Mouse (Mus musculus) cerebellum, postnatal 25 days (tissue): ENCODE results near the gene Dhx37.
"Not testable (repeated sequence)": the region's sequence is repeated elsewhere in the genome, so short reads cannot be mapped to it uniquely, and the experiment has no call there.

Experiments used
- DNase-seq, 2 experiments: peaks; one replicate each; pipeline ENCODE4 v3.0.0; 2021; ENCODE audit warnings: mixed read lengths in 2 of 2

Dhx37 gene

GRCm38 (mm10) chr5:125448026-125448425 is 14.1 kb upstream of the Dhx37 start:
- DNase-seq, result no peak

- no peak for DNase-seq
These were observed 12.4 kb upstream of the Dhx37 start for GRCm38 (mm10) chr5:125446344-125446743.

- DNase-seq, result no peak
These were observed 10.6 kb upstream of the Dhx37 start for GRCm38 (mm10) chr5:125444554-125444953.

GRCm38 (mm10) chr5:125443915-125444314 is 10.0 kb upstream of the Dhx37 start:
- no peak for DNase-seq

- no peak for DNase-seq
These were observed 9.4 kb upstream of the Dhx37 start for GRCm38 (mm10) chr5:125443335-125443734.

GRCm38 (mm10) chr5:125442136-125442995 is 8.4 kb upstream of the Dhx37 start:
- DNase-seq, result no peak

- peak; percentile 77 to 82 for DNase-seq
These were observed 7.6 kb upstream of the Dhx37 start, which contains the start of gene Bri3bp for GRCm38 (mm10) chr5:125441234-125442114. Gene Bri3bp, plus strand, starts transcription at chr5:125441568.

- DNase-seq, result no peak
These were observed 6.8 kb upstream of the Dhx37 start for GRCm38 (mm10) chr5:125440583-125441233.

- DNase-seq, result peak in 1 of 2 experiments; percentile 44
These were observed 426 bp upstream of the Dhx37 start for GRCm38 (mm10) chr5:125434347-125434746.

- DNase-seq, result not testable (repeated sequence)
These were observed 1.6 kb downstream of the Dhx37 start for GRCm38 (mm10) chr5:125432324-125432723.

GRCm38 (mm10) chr5:125426343-125426742 is 7.6 kb downstream of the Dhx37 start:
- no peak for DNase-seq

- DNase-seq, result no peak
These were observed 8.1 kb downstream of the Dhx37 start for GRCm38 (mm10) chr5:125425698-125426276.

GRCm38 (mm10) chr5:125419124-125419523 is 14.8 kb downstream of the Dhx37 start:
- DNase-seq, result peak in 1 of 2 experiments; percentile 47

- peak; percentile 74 to 75 for DNase-seq
These were observed 15.3 kb downstream of the Dhx37 start for GRCm38 (mm10) chr5:125418636-125419035.

- DNase-seq, result no peak
These were observed 17.7 kb downstream of the Dhx37 start for GRCm38 (mm10) chr5:125416183-125416582.

GRCm38 (mm10) chr5:125413763-125414162 is 20.2 kb downstream of the Dhx37 start:
- DNase-seq, result no peak

- DNase-seq, result not testable (repeated sequence)
These were observed 21.4 kb downstream of the Dhx37 start for GRCm38 (mm10) chr5:125412536-125412935.

GRCm38 (mm10) chr5:125411972-125412530 is 21.9 kb downstream of the Dhx37 start:
- DNase-seq, result peak; percentile 70 to 84

- DNase-seq, result no peak
These were observed 24.4 kb downstream of the Dhx37 start for GRCm38 (mm10) chr5:125409348-125410090.

- DNase-seq, result peak; percentile 80 to 86
These were observed 25.1 kb downstream of the Dhx37 start for GRCm38 (mm10) chr5:125408842-125409241.

- no peak for DNase-seq
These were observed 25.9 kb downstream of the Dhx37 start for GRCm38 (mm10) chr5:125407910-125408575.
